Mouse (Mus musculus) monocyte, adult 59 days (primary cell): Measurements from ENCODE around the gene Sirt7. TPM values are rescaled to one million over a fixed set of nuclear protein-coding genes. Genes with fewer than 3 reads are reported as not detected.

Experiments used
- total RNA-seq, 2 experiments: library from RNA; stranded (reverse); gene quantifications; one replicate each; pipeline ENCODE4 v1.2.4; 2023

Gene Sirt7
- total RNA-seq, result 100 to 1,000 TPM; 122 to 125 TPM

GRCm38 (mm10) chr11:120625152-120625775, at the start of gene Sirt7:
TSS of gene Sirt7 (minus strand) at chr11:120625240.

GRCm38 (mm10) chr11:120672687-120673593, 47.9 kb upstream of the Sirt7 start, which contains the start of gene Aspscr1:
TSS of gene Aspscr1 (plus strand) at chr11:120672973.

GRCm38 (mm10) chr11:120661076-120661460, 36.0 kb upstream of the Sirt7 start, which contains the start of gene Notum:
TSS of gene Notum (minus strand) at chr11:120661175.

GRCm38 (mm10) chr11:120648001-120648476, 23.0 kb upstream of the Sirt7 start, which contains the start of gene Myadml2:
TSS of gene Myadml2 (minus strand) at chr11:120648158.

GRCm38 (mm10) chr11:120643601-120643987, 18.6 kb upstream of the Sirt7 start, which contains the start of gene Pycr1:
TSS of gene Pycr1 (minus strand) at chr11:120643769.

GRCm38 (mm10) chr11:120633520-120634343, 8.7 kb upstream of the Sirt7 start, which contains the start of gene Mafg:
TSS of gene Mafg (minus strand) at chr11:120633600.

GRCm38 (mm10) chr11:120617519-120618112, 7.4 kb downstream of the Sirt7 start, which contains the start of gene Pcyt2:
TSS of gene Pcyt2 (minus strand) at chr11:120617936.

GRCm38 (mm10) chr11:120608241-120609034, 16.6 kb downstream of the Sirt7 start, which contains the start of gene Npb:
TSS of gene Npb (plus strand) at chr11:120608477.

GRCm38 (mm10) chr11:120598283-120598989, 26.6 kb downstream of the Sirt7 start, which contains the start of the genes Alyref and Anapc11:
TSS of gene Alyref (minus strand) at chr11:120598365.
TSS of gene Anapc11 (plus strand) at chr11:120598421.

GRCm38 (mm10) chr11:120581490-120582267, 43.4 kb downstream of the Sirt7 start, which contains the start of gene Arhgdia:
TSS of gene Arhgdia (minus strand) at chr11:120581624.

GRCm38 (mm10) chr11:120572752-120573584, 52.1 kb downstream of the Sirt7 start, which contains the start of gene P4hb:
TSS of gene P4hb (minus strand) at chr11:120573253.

Other genes starting within 250 kb of the Sirt7 start
- 10 to 100 TPM; 15.8 to 18.4 TPM for gene Faap100, start 246.5 kb downstream of the Sirt7 start, total RNA-seq
- gene Nploc4, start 187.5 kb downstream of the Sirt7 start, total RNA-seq, result 10 to 100 TPM; 52.6 to 67.1 TPM
- gene Tspan10, start 182.6 kb downstream of the Sirt7 start, total RNA-seq, result 10 to 100 TPM in 1 of 2 experiments, 1 to 10 TPM in 1; 1.9 to 17.2 TPM
- under 1 TPM in 1 of 2 experiments, not detected in 1; 0.36 TPM for gene Pde6g, start 171.7 kb downstream of the Sirt7 start, total RNA-seq
- gene Oxld1, start 167.2 kb downstream of the Sirt7 start, total RNA-seq, result 1 to 10 TPM; 8.9 to 9.5 TPM
- 10 to 100 TPM; 11.6 to 12.6 TPM for gene Ccdc137, start 167.1 kb downstream of the Sirt7 start, total RNA-seq
- 10 to 100 TPM in 1 of 2 experiments, 1 to 10 TPM in 1; 7.8 to 11.3 TPM for gene Arl16, start 157.6 kb downstream of the Sirt7 start, total RNA-seq
- gene Mrpl12, start 140.6 kb downstream of the Sirt7 start, total RNA-seq, result 10 to 100 TPM; 25.0 to 26.6 TPM
- gene Slc25a10, start 133.4 kb downstream of the Sirt7 start, total RNA-seq, result 10 to 100 TPM; 11.1 to 14.2 TPM
- not detected for gene Gcgr, start 94.5 kb downstream of the Sirt7 start, total RNA-seq
- 10 to 100 TPM; 52.0 to 52.6 TPM for gene Mcrip1, start 75.5 kb downstream of the Sirt7 start, total RNA-seq
- not detected for gene Ppp1r27, start 74.1 kb downstream of the Sirt7 start, total RNA-seq
- 100 to 1,000 TPM; 348 to 375 TPM for gene P4hb, start 52.0 kb downstream of the Sirt7 start, total RNA-seq
- 100 to 1,000 TPM; 623 to 655 TPM for gene Arhgdia, start 43.6 kb downstream of the Sirt7 start, total RNA-seq
- gene Alyref, start 26.9 kb downstream of the Sirt7 start, total RNA-seq, result 100 to 1,000 TPM in 1 of 2 experiments, 10 to 100 TPM in 1; 90.1 to 103 TPM
- 10 to 100 TPM; 55.8 to 56.4 TPM for gene Anapc11, start 26.8 kb downstream of the Sirt7 start, total RNA-seq
- 1 to 10 TPM in 1 of 2 experiments, not detected in 1; 1.4 TPM for gene Npb, start 16.8 kb downstream of the Sirt7 start, total RNA-seq
- gene Pcyt2, start 7.3 kb downstream of the Sirt7 start, total RNA-seq, result 10 to 100 TPM; 66.8 to 75.4 TPM
- 100 to 1,000 TPM in 1 of 2 experiments, 10 to 100 TPM in 1; 96.6 to 101 TPM for gene Mafg, start 8.4 kb upstream of the Sirt7 start, total RNA-seq
- gene Pycr1, start 18.5 kb upstream of the Sirt7 start, total RNA-seq, result under 1 TPM in 1 of 2 experiments, not detected in 1; 0.27 TPM
- not detected for gene Myadml2, start 22.9 kb upstream of the Sirt7 start, total RNA-seq
- gene Notum, start 35.9 kb upstream of the Sirt7 start, total RNA-seq, result not detected
- gene Aspscr1, start 47.7 kb upstream of the Sirt7 start, total RNA-seq, result 10 to 100 TPM; 77.9 to 83.1 TPM
- gene Cenpx, start 88.5 kb upstream of the Sirt7 start, total RNA-seq, result 10 to 100 TPM; 34.6 to 45.6 TPM
- 10 to 100 TPM; 30.5 to 36.0 TPM for gene Lrrc45, start 88.7 kb upstream of the Sirt7 start, total RNA-seq
- gene Rac3, start 96.2 kb upstream of the Sirt7 start, total RNA-seq, result 1 to 10 TPM; 1.0 to 2.9 TPM
- 10 to 100 TPM; 26.2 to 29.1 TPM for gene Dcxr, start 102.0 kb upstream of the Sirt7 start, total RNA-seq
- gene Cbr2, start 106.9 kb upstream of the Sirt7 start, total RNA-seq, result 10 to 100 TPM; 11.8 to 24.2 TPM
- 10 to 100 TPM; 40.5 to 48.6 TPM for gene Hmga1b, start 137.6 kb upstream of the Sirt7 start, total RNA-seq
- gene Rfng, start 159.0 kb upstream of the Sirt7 start, total RNA-seq, result 10 to 100 TPM; 16.9 to 20.9 TPM
- 10 to 100 TPM; 53.1 to 57.5 TPM for gene Gps1, start 159.0 kb upstream of the Sirt7 start, total RNA-seq
- gene Dus1l, start 171.2 kb upstream of the Sirt7 start, total RNA-seq, result 10 to 100 TPM; 39.3 to 50.0 TPM
- gene Fasn, start 199.3 kb upstream of the Sirt7 start, total RNA-seq, result 10 to 100 TPM; 46.7 to 64.3 TPM